Mouse (Mus musculus) monocyte, adult 5-6 weeks (primary cell): ENCODE results near the gene Sarnp. TPM values are rescaled to one million over a fixed set of nuclear protein-coding genes. Genes with fewer than 3 reads are reported as not detected.

Source experiments
- ATAC-seq: fragments of 153-309, 156-312 bp; replicated peaks from 2 replicates; pipeline ENCODE4 v1.8.0; 2017; ENCODE audit warnings: mild to moderate bottlenecking; ENCODE audit not compliant: low TSS enrichment, insufficient number of reproducible peaks, severe bottlenecking, poor library complexity, low FRiP score
- total RNA-seq: library from RNA; stranded (forward); fragments of 200-1000, 200-491, 200-594 nt; gene quantifications from 3 replicates; pipeline ENCODE4 v1.2.3, GENCODE M21; 2017

The Sarnp gene
- total RNA-seq, 1 experiment from 2014 or later, result 244 TPM

- ATAC-seq, result no peak
Measured at GRCm38 (mm10) chr10:128923935-128924334, 106.8 kb downstream of the Sarnp start, which contains the start of gene Bloc1s1. Gene Bloc1s1, minus strand, starts transcription at chr10:128924035.

Other genes starting within 250 kb of the Sarnp start
- 1.4 to 3.3 TPM (median 2.8 TPM) in 3 replicates for gene Erbb3, start 227.7 kb upstream of the Sarnp start, total RNA-seq
- gene Rps26, start 190.6 kb upstream of the Sarnp start, total RNA-seq, result 224 to 301 TPM (median 295 TPM) in 3 replicates
- not detected in 3 replicates for gene Ikzf4, start 171.3 kb upstream of the Sarnp start, total RNA-seq
- 4.6 to 10.7 TPM (median 6.1 TPM) in 3 replicates for gene Suox, start 143.3 kb upstream of the Sarnp start, total RNA-seq
- 64.1 to 81.0 TPM (median 72.7 TPM) in 3 replicates for gene Rab5b, start 121.1 kb upstream of the Sarnp start, total RNA-seq
- not detected in 3 replicates for gene Pmel, start 113.1 kb upstream of the Sarnp start, total RNA-seq
- gene Cdk2, start 112.3 kb upstream of the Sarnp start, total RNA-seq, result 14.5 to 21.4 TPM (median 19.5 TPM) in 3 replicates
- gene Dgka, start 72.5 kb upstream of the Sarnp start, total RNA-seq, result 68.7 to 107 TPM (median 86.0 TPM) in 3 replicates
- 30.7 to 38.7 TPM (median 34.9 TPM) in 3 replicates for gene Pym1, start 69.4 kb upstream of the Sarnp start, total RNA-seq
- gene Mmp19, start 26.4 kb upstream of the Sarnp start, total RNA-seq, result 0.53 to 10.5 TPM (median 2.5 TPM) in 3 replicates
- gene Dnajc14, start 13.3 kb upstream of the Sarnp start, total RNA-seq, result 73.0 to 91.5 TPM (median 73.5 TPM) in 3 replicates
- 1.1 to 2.5 TPM (median 2.0 TPM) in 3 replicates for gene Tmem198b, start 13.0 kb upstream of the Sarnp start, total RNA-seq
- gene Ormdl2, start 4.3 kb downstream of the Sarnp start, total RNA-seq, result 72.1 to 86.7 TPM (median 76.6 TPM) in 3 replicates
- 0.57 to 3.8 TPM (median 1.8 TPM) in 3 replicates for gene Gdf11, start 74.4 kb downstream of the Sarnp start, total RNA-seq
- 12.1 to 26.5 TPM (median 22.9 TPM) in 3 replicates for gene Cd63, start 83.7 kb downstream of the Sarnp start, total RNA-seq
- 1.5 to 7.6 TPM in 2 of 3 replicates, not detected in the other for gene Rdh5, start 105.6 kb downstream of the Sarnp start, total RNA-seq
- 110 to 127 TPM (median 111 TPM) in 3 replicates for gene Bloc1s1, start 106.7 kb downstream of the Sarnp start, total RNA-seq
- gene Itga7, start 116.5 kb downstream of the Sarnp start, total RNA-seq, result 0.19 to 0.53 TPM in 2 of 3 replicates, not detected in the other
- not detected in 3 replicates for gene Mettl7b, start 143.7 kb downstream of the Sarnp start, total RNA-seq
- not detected in 3 replicates for gene Olfr9, start 172.1 kb downstream of the Sarnp start, total RNA-seq
- not detected in 3 replicates for gene Olfr763, start 193.5 kb downstream of the Sarnp start, total RNA-seq
- not detected in 3 replicates for gene Olfr764-ps1, start 222.6 kb downstream of the Sarnp start, total RNA-seq
- gene Olfr765, start 232.7 kb downstream of the Sarnp start, total RNA-seq, result not detected in 3 replicates